Mouse (Mus musculus) stomach, embryonic 15.5 days (tissue): ENCODE results near the gene Stim1. TPM values are rescaled to one million over a fixed set of nuclear protein-coding genes. Genes with fewer than 3 reads are reported as not detected.
A peak's percentile ranks its signal among the peaks of the same experiment; 100 is the strongest.
"Not testable (repeated sequence)": the region's sequence is repeated elsewhere in the genome, so short reads cannot be mapped to it uniquely, and the experiment has no call there.

Experiments used
- ATAC-seq: fragments of 200-750 bp; cut with Nextera tagmentation; 2 replicates; pipeline ENCODE4 v1.8.0; 2017; ENCODE audit warnings: low read depth, moderate number of reproducible peaks, moderate TSS enrichment; ENCODE audit not compliant: insufficient read depth, low FRiP score
- H3K27ac ChIP-seq: fragments of 300-500 bp; sonication (generic); 2 replicates; pipeline ENCODE4 v1.5.1; 2015; ENCODE audit warnings: mild to moderate bottlenecking, inconsistent platforms
- H3K27me3 ChIP-seq: fragments of 300-500 bp; sonication (generic); replicated peaks from 2 replicates; pipeline ENCODE4 v1.6.1; 2015; ENCODE audit warnings: inconsistent platforms
- H3K36me3 ChIP-seq: fragments of 300-500 bp; sonication (generic); 2 replicates; pipeline ENCODE4 v1.6.1; 2015; ENCODE audit warnings: inconsistent platforms
- H3K4me1 ChIP-seq: fragments of 300-500 bp; sonication (generic); 2 replicates; pipeline ENCODE4 v1.6.1; 2015; ENCODE audit warnings: inconsistent platforms
- H3K4me2 ChIP-seq: fragments of 300-500 bp; sonication (generic); 2 replicates; pipeline ENCODE4 v1.6.1; 2015; ENCODE audit warnings: mild to moderate bottlenecking, inconsistent platforms
- H3K4me3 ChIP-seq: fragments of 300-500 bp; sonication (generic); replicated peaks from 2 replicates; pipeline ENCODE4 v1.5.1; 2015; ENCODE audit warnings: inconsistent platforms
- H3K9ac ChIP-seq: fragments of 300-500 bp; sonication (generic); 2 replicates; pipeline ENCODE4 v1.6.1; 2015; ENCODE audit warnings: inconsistent platforms
- H3K9me3 ChIP-seq: fragments of 300-500 bp; sonication (generic); 2 replicates; pipeline ENCODE4 v1.6.1; 2016; ENCODE audit warnings: inconsistent platforms
- WGBS: fragments of 180-500 bp; shearing (Covaris S2); methylation state at CpG from one replicate; pipeline ENCODE4 v1.1.7; 2015; 5-methylcytosine and 5-hydroxymethylcytosine counted together
- polyA plus RNA-seq: library from polyadenylated mRNA; unstranded; fragments of >200 nt; fragmentation: Nextera tagmentation; extraction: Ambion mirVana; gene quantifications from 2 replicates; pipeline ENCODE4 v1.2.1, GENCODE M21; 2015

Gene Stim1
- polyA plus RNA-seq, 1 experiment from 2014 or later = 26.5 TPM

DNA sequence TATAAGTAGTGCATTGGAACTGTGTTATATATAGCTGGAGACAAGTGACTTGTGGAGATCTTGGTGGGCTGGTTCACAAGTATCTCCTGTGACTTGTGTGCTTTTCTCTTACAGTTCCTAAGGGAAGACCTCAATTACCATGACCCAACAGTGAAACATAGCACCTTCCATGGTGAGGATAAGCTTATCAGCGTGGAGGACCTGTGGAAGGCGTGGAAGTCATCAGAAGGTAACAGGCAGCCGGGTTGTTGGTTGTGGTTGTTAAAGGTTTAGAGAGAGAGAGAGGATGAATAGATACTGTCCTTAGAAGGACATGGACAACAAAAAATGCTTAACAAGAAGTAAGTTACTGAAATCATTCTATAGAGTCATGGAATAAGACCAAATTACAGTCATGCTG lies 118.4 kb downstream of the Stim1 start:
- Histone ChIP-seq H3K27me3 (no peaks in the 10 kb centered on the region), H3K4me1 (no peaks in the 10 kb centered on the region), H3K4me3 (no peak overlapping the region), H3K27ac (no peak overlapping the region), H3K9ac (no peak overlapping the region), H3K4me2 (no peak overlapping the region), H3K36me3 (no peaks in the 10 kb centered on the region), H3K9me3 (no peaks in the 10 kb centered on the region)
- no peak for ATAC-seq
- WGBS = 81% methylated on average over 3 of the region's 3 CpGs

DNA sequence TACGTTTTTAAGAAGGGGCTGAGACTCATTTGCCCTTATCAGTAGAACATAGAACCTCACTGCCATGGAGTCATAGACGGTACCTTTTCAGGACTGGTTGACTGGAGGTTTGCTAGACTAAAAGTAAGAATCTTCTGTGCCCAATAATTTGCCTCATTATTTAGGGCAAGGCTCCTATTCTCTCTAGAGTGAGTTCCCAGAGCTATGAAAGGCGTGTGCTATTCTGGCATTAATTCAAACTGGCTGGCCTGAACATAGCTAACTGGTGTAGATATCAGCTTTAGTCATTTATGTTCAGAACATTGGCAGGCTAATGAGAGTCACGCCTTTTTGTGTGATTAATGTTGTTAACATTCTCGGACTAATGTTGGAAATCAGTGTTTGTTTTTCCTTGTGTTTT lies 121.5 kb downstream of the Stim1 start:
- H3K4me1 ChIP-seq = no peaks in the 10 kb centered on the region
- no peak for ATAC-seq

DNA sequence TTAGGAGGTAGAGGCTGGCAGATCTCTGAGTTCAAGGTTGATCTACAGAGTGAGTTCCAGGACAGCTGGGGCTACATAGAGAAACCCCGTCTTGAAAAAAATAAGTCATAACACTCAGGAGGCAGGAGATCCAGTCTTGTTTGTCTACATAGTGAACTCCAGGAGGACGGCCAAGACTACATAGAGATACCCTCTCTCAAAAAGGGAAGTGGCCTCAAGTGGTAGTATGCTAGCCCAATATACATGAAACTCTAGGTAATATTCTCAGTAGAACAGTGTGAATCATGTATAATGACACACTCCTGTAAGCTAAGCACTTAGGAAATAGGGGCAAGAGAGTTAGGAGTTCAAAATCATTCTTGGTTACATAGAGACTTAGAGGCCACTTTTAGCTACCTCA lies 126.3 kb downstream of the Stim1 start:
- Histone ChIP-seq H3K27me3 (no peaks in the 10 kb centered on the region), H3K4me1 (no peaks in the 10 kb centered on the region), H3K27ac (no peak overlapping the region), H3K4me2 (no peak overlapping the region), H3K9me3 (no peaks in the 10 kb centered on the region), H3K4me3 (no peak overlapping the region), H3K9ac (no peak overlapping the region), H3K36me3 (no peaks in the 10 kb centered on the region)
- ATAC-seq = no peak
- WGBS = 84% methylated on average over 2 of the region's 2 CpGs

More for the DNA sequence above, 121.5 kb downstream of the Stim1 start:
- H3K36me3 ChIP-seq = no peaks in the 10 kb centered on the region
- H3K27ac ChIP-seq = peak overlapping the region; percentile 54; the same call in 1 of the 2 replicates
- H3K9me3 ChIP-seq = no peaks in the 10 kb centered on the region
- no peaks in the 10 kb centered on the region for H3K27me3 ChIP-seq
- 47% methylated on average over 5 of the region's 5 CpGs for WGBS
- no peak overlapping the region for H3K4me3 ChIP-seq
- H3K4me2 ChIP-seq = no peak overlapping the region
- H3K9ac ChIP-seq = no peak overlapping the region

DNA sequence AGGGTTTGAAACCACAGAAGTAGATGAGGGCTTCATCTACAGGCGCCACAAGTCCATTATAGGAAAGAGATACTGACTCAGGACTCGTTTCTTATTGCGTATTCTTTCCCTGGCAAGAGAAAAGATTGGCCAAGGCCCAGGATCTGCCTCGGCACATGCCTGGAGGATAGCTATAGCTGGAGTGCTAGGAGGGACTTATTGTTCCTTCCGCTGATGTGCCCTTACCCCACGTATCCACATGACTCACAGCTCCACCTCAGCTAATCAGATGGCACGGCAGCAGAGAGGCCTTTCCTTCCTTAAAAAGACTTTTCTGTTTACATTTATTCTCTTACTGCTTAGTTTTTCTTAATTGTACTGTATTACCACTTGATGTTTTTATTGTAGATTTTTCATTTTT lies 128.3 kb downstream of the Stim1 start:
- Histone ChIP-seq H3K9me3 (no peaks in the 10 kb centered on the region), H3K36me3 (no peaks in the 10 kb centered on the region), H3K4me1 (no peaks in the 10 kb centered on the region), H3K4me2 (no peak overlapping the region), H3K9ac (no peak overlapping the region), H3K27me3 (no peaks in the 10 kb centered on the region), H3K27ac (no peak overlapping the region), H3K4me3 (no peak overlapping the region)
- no peak for ATAC-seq
- 63% methylated on average over 7 of the region's 7 CpGs for WGBS

DNA sequence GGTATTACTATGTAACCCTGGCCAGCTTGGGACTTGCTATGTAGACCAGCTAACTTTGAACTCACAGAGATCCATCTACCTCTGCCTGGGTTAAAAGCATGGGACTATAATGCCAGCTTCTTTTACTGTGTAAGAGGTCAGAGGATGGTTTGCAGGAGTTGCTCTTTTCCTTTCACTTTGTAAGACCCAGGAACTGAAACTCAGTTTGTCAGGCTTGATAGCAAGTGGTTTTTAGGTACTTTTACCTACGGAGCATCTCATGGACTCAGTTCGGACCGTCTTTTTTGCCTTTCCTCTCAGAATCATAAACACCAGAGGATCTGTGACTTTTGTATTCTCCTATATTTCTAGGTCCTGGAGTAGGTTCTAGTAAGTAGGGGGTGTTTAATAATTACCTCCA lies 128.7 kb downstream of the Stim1 start:
- H3K36me3 ChIP-seq = no peaks in the 10 kb centered on the region
- no peak overlapping the region for H3K4me3 ChIP-seq
- no peak overlapping the region for H3K4me2 ChIP-seq
- ATAC-seq = no peak
- no peak overlapping the region for H3K9ac ChIP-seq
- no peaks in the 10 kb centered on the region for H3K4me1 ChIP-seq
- no peak overlapping the region for H3K27ac ChIP-seq
- 96% methylated on average over 3 of the region's 3 CpGs for WGBS
- no peaks in the 10 kb centered on the region for H3K27me3 ChIP-seq
- no peaks in the 10 kb centered on the region for H3K9me3 ChIP-seq

DNA sequence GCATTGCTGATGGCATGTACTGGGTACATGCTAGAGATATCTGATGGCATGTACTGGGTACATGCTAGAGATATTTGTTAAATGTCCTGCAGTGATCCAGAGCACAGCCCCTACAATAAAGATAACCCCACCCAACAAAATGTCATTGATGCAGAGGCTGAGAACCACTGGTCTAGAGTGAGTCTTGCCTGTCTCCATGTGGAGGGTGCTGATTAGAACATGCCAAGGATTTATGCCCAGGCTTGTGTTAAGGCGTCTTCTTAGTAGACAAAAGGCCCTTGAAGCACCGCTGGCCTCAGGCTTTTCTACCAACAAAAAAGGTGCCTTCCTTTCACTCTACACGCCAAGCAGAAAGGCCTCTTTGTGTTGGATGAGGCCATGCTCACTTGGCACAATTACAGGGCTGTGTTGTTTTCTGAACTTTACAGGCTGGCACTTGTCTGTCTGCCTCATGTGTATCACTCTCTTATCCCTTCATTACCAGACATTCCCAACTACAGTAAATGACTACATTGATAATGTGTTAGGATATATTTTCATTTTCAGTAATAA lies 131.7 kb downstream of the Stim1 start:
- Histone ChIP-seq H3K4me3 (no peak overlapping the region), H3K9ac (no peak overlapping the region), H3K4me1 (no peaks in the 10 kb centered on the region), H3K36me3 (no peaks in the 10 kb centered on the region), H3K27me3 (no peaks in the 10 kb centered on the region), H3K27ac (no peak overlapping the region), H3K9me3 (no peaks in the 10 kb centered on the region), H3K4me2 (no peak overlapping the region)
- WGBS = 70% methylated on average over 3 of the region's 3 CpGs
- no peak for ATAC-seq

DNA sequence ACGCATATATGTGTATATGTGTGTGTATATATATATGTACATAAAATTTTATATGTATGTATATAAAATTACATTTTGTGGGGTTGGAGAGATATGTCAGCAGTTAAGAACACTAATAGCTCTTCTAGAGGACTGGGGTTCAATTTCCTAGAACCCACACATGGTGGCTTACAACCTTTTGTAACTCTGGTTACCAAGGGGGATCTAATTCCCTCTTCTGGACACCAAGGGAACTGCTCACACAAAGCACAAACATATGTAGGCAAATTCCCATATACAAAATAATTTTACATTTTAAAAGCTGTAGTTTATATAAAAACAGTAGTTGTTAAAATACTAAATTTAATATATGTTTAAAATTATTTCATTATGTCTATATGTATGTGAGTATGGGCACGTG lies 136.5 kb downstream of the Stim1 start:
- H3K4me2 ChIP-seq = no peak overlapping the region
- no peak for ATAC-seq
- H3K9me3 ChIP-seq = no peaks in the 10 kb centered on the region
- no peak overlapping the region for H3K4me3 ChIP-seq
- H3K27ac ChIP-seq = no peak overlapping the region
- no peaks in the 10 kb centered on the region for H3K27me3 ChIP-seq
- WGBS = 83% methylated on average over 2 of the region's 2 CpGs
- H3K36me3 ChIP-seq = no peaks in the 10 kb centered on the region
- H3K4me1 ChIP-seq = no peaks in the 10 kb centered on the region
- no peak overlapping the region for H3K9ac ChIP-seq

DNA sequence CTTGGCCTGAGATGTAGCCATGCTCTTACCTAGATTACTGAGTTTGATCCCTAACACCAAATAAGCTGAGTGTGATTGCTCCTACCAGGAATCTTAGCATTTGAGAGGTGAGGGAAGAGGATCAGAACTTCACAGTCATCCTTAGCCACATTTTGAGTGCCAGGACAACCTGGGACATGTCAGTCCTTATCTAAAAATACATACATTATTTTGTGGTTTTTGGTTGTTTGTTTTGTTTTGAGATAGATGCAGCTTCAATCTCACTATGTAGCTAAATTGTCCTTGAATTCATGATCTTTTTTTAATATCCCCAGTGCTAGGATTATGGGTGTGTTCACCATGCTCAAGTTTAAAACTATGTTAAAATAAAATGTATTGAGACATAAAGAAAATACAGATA lies 139.8 kb downstream of the Stim1 start:
- H3K36me3 ChIP-seq = no peaks in the 10 kb centered on the region
- no peak overlapping the region for H3K4me2 ChIP-seq
- H3K4me1 ChIP-seq = no peaks in the 10 kb centered on the region
- H3K27me3 ChIP-seq = no peaks in the 10 kb centered on the region
- H3K9ac ChIP-seq = no peak overlapping the region
- no peak overlapping the region for H3K27ac ChIP-seq
- no peak overlapping the region for H3K4me3 ChIP-seq
- H3K9me3 ChIP-seq = no peaks in the 10 kb centered on the region
- no peak for ATAC-seq

DNA sequence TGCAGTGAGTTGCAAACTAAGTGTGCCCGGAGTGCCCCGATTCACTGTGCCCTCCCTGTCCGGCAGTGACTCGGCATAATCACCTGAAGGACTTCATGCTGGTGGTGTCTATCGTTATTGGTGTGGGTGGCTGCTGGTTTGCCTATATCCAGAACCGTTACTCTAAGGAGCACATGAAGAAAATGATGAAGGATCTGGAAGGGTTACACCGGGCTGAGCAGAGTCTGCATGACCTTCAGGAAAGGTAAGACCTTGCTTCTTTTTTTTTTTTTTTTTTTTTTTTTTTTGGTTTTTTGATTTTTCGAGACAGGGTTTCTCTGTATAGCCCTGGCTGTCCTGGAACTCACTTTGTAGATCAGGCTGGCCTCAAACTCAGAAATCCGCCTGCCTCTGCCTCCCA lies 147.7 kb downstream of the Stim1 start:
- H3K9me3 ChIP-seq, H3K9ac ChIP-seq, ATAC-seq, H3K4me2 ChIP-seq, H3K27ac ChIP-seq, H3K36me3 ChIP-seq, H3K27me3 ChIP-seq, H3K4me1 ChIP-seq, H3K4me3 ChIP-seq: not testable (repeated sequence)
- 89% methylated on average over 9 of the region's 9 CpGs for WGBS

DNA sequence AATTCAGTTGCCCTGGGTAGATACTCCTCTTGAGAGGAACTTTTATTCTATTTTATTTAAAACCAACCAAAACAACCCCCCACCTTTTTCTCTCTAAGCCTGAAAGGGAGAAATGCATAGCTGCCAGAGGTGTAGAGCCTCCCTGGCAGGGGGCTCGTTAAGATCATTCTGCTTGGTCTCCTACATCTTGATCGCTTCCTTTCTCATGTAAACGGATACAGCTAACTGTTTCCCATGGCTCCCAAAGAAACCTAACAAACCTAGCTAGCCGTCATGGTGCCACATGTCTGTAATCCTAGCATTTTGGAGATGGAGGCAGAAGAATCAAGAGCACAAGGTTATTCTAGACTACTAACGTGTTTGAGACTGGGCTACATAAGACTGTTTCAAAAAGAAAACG lies 148.2 kb downstream of the Stim1 start:
- Histone ChIP-seq H3K9me3 (no peaks in the 10 kb centered on the region), H3K4me1 (no peaks in the 10 kb centered on the region)

DNA sequence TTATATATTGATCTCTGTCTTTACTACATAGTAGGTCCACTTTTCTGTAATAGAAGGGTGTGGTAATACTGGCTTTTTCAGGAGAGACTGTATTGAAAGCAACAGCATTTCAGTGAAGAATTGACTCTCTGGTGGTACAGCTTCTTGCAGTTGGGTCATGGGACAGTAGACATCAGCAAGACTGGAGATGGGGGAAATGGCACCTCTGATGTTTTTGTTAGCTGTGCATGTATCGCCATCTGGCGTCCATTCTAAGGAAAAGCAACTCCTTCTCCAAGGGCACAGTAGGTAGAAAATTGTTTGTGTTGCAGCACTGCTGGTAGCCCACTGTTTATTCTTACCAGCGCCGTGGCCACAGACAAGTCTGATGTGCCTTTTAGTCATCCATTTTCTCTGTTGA lies 149.8 kb downstream of the Stim1 start:
- H3K4me1 ChIP-seq = no peaks in the 10 kb centered on the region
- no peak overlapping the region for H3K4me2 ChIP-seq
- ATAC-seq = no peak; the same call in 1 of the 2 replicates
- no peaks in the 10 kb centered on the region for H3K27me3 ChIP-seq
- 1% methylated on average over 4 of the region's 4 CpGs for WGBS
- no peaks in the 10 kb centered on the region for H3K36me3 ChIP-seq
- H3K9me3 ChIP-seq = no peaks in the 10 kb centered on the region
- H3K27ac ChIP-seq = no peak overlapping the region
- no peak overlapping the region for H3K9ac ChIP-seq
- no peak overlapping the region for H3K4me3 ChIP-seq

More for the DNA sequence above, 148.2 kb downstream of the Stim1 start:
- no peaks in the 10 kb centered on the region for H3K36me3 ChIP-seq
- H3K4me3 ChIP-seq = no peak overlapping the region
- H3K4me2 ChIP-seq = no peak overlapping the region
- H3K9ac ChIP-seq = no peak overlapping the region
- WGBS = 50% methylated on average over 6 of the region's 6 CpGs
- no peaks in the 10 kb centered on the region for H3K27me3 ChIP-seq
- no peak for ATAC-seq
- no peak overlapping the region for H3K27ac ChIP-seq

DNA sequence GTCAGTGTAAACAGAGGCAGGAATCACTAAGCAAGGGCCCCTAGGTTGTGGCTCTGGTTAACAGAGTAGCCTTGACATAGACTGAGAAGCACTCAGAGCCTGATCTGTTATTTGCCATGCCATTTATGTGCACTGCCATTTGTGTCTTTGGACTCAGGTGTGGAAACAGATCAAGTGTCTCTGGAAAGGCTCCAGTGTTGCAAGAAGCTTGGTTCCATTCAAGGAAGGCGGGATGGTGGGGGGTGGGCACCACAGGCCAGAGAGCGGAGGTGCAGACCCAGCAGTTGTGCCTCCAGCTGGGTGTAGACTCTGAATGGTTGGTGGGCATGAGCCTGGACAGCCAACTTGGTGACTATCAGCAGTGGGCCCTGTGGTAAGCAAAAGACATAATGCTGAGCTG lies 154.4 kb downstream of the Stim1 start:
- no peaks in the 10 kb centered on the region for H3K27me3 ChIP-seq
- ATAC-seq = no peak

More for the DNA sequence above, 154.4 kb downstream of the Stim1 start:
- no peak overlapping the region for H3K4me3 ChIP-seq
- H3K9ac ChIP-seq = no peak overlapping the region
- H3K36me3 ChIP-seq = no peaks in the 10 kb centered on the region
- H3K4me2 ChIP-seq = no peak overlapping the region
- no peak overlapping the region for H3K27ac ChIP-seq
- H3K4me1 ChIP-seq = no peaks in the 10 kb centered on the region
- 88% methylated on average over 2 of the region's 2 CpGs for WGBS
- H3K9me3 ChIP-seq = no peaks in the 10 kb centered on the region
